Mouse (Mus musculus) lung, postnatal 0 days (tissue): ENCODE results near the gene Lrp3.

Source experiments
- CTCF ChIP-seq: IDR thresholded peaks from 2 replicates; pipeline ENCODE4 v1.5.1; 2016; ENCODE audit warnings: antibody characterized with exemption, mild to moderate bottlenecking
- EP300 ChIP-seq: IDR thresholded peaks from 2 replicates; pipeline ENCODE4 v1.6.1; 2016; ENCODE audit warnings: antibody characterized with exemption, mild to moderate bottlenecking, control low read depth

- TF ChIP-seq CTCF (no peak), EP300 (no peak)
Measured at GRCm38 (mm10) chr7:35167925-35168324, 47.4 kb downstream of the Lrp3 start.
